Mouse (Mus musculus): ENCODE data around the gene Aadacl2. TPM values are rescaled to one million over a fixed set of nuclear protein-coding genes. Genes with fewer than 3 reads are reported as not detected.

The Aadacl2 gene
- polyA plus RNA-seq, 1 experiment from 2014 or later: not detected

Other genes starting within 250 kb of the Aadacl2 start
- gene Gm8298, start 145.7 kb upstream of the Aadacl2 start, polyA plus RNA-seq (2016; fragmentation: Nextera tagmentation; extraction: Ambion mirVana): not detected in 2 replicates
- gene C130079G13Rik, start 81.5 kb upstream of the Aadacl2 start, polyA plus RNA-seq (2016; fragmentation: Nextera tagmentation; extraction: Ambion mirVana): not detected in 2 replicates
- 85.9 and 86.6 TPM in 2 replicates for gene Aadac, start 19.0 kb downstream of the Aadacl2 start, polyA plus RNA-seq (2016; fragmentation: Nextera tagmentation; extraction: Ambion mirVana)
- not detected in 2 replicates for gene Sucnr1, start 75.1 kb downstream of the Aadacl2 start, polyA plus RNA-seq (2016; fragmentation: Nextera tagmentation; extraction: Ambion mirVana)